Mouse (Mus musculus): ENCODE measurements around the gene Mest. TPM values are rescaled to one million over a fixed set of nuclear protein-coding genes. Genes with fewer than 3 reads are reported as not detected.

Mest gene
- total RNA-seq, 2 experiments from 2014 or later = 120 to 124 TPM

DNA sequence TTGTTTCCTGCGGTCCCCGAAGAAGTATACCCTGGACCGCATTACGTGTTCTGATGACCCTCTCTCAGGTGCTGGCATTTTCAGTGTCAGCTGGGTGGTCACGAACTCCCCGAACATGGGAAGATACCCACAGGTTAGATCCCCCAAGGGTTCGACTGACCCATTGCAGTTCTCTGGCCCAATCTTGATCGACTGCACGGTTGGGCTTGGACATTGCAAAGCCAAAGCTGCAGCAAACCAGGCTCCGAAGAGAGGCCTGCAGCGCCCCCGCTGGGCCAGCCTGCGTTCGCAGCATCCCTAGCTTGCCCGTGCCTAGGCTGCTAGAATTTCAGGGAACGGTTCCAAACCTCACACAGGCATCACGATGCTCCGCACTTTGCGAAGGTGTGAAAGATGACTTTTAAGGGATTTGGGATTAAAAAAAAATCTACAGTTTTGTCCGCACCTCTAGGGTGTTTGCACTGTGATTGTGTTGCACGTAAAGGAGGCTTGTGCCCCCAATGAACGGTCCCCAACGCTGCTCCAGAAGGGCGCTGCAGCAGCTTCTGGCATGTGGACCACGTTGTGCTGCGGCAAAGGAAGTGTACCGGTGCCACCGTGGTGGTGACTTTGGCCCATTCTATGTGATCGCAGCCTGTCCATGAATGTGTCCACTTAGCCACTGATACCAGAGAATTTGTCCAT is 13.7 kb downstream of the Mest start:
- peak; percentile 62 to 80 for DNase-seq (ENCODE audit: low spot score in 2 of 2)
- intact Hi-C loops (cut with DNase I) = loop anchor here (1.0 kb wide), 2 partner anchors 278 to 334 kb away; no protein-coding TSS in a partner anchor

GRCm38 (mm10) chr6:30737548-30738463 is 14.5 kb downstream of the Mest start:
- intact Hi-C loops (cut with DNase I) = loop anchor here (1.0 kb wide), 2 partner anchors 279 to 335 kb away; no protein-coding TSS in a partner anchor
- peak; percentile 76 to 82 for DNase-seq (ENCODE audit: low spot score in 2 of 2)

DNA sequence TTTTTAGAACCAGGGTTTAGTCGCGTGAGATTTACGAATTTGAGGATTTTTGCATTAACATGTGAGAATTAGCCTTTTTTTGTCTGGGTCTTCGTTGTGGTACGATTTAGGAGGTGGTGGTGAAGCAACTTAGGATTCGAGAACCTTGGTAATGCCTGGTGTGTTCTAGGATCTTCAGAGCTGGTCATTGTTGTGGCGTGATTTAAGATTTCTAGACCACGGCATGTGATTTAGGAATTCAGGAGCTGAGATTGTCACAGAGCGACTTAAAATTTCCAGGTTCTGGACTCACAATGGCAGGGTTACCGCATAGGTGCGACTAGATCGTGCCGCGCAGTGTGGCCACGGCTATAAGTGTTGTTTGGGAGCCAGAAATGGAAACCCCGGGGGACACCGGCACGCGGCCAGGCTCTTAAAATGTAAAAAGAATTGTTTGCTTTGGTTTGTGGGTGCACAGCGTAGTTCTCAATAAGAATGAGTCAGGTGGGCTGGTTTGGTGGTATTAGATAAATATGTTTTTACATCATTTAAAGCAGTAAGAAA is 15.2 kb downstream of the Mest start:
- DNase-seq (ENCODE audit: low spot score in 2 of 2) = no peak
- intact Hi-C loops (cut with DNase I) = no loop called here

GRCm38 (mm10) chr6:30739177-30739747 is 15.9 kb downstream of the Mest start:
- peak; percentile 36 to 55 for DNase-seq (ENCODE audit: low spot score in 2 of 2)
- intact Hi-C loops (cut with DNase I) = no loop called here

DNA sequence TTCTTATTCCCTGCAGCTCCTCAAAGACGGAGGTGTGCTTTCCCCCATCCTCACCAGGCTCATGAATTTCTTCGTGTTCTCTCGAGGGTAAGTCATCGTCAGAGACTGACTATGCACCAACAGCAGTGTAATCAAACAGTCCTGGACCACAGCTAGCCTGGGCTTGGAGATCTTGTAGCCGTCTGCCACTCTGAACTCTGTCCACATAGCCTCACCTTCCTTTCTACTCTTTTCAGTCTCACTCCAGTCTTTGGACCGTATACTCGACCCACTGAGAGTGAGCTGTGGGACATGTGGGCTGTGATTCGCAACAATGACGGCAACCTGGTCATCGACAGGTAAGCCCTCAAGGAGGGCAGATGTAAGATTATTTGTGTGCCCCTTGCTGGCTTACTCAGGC is 21.5 kb downstream of the Mest start:
- intact Hi-C loops (cut with DNase I) = no loop called here
- DNase-seq (ENCODE audit: low spot score in 2 of 2) = no peak

DNA sequence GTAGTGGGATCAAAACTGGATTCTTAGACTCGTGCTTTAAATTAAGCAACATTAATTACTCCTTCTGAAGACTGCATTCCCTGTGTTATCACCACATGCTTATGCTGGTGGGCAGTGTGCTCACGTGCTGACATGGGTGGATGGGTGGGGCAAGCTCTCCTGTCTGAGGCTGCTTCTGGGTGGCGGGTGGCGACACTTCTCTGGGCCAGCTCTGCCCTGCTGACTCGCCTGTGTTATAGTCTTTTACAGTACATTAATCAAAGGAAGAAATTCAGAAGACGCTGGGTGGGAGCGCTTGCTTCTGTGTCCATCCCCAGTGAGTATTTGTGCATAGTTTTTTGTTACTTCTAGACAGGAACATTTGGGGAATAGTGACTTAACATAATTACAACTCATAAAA is 22.2 kb downstream of the Mest start:
- intact Hi-C loops (cut with DNase I) = no loop called here
- DNase-seq (ENCODE audit: low spot score in 2 of 2) = no peak

DNA sequence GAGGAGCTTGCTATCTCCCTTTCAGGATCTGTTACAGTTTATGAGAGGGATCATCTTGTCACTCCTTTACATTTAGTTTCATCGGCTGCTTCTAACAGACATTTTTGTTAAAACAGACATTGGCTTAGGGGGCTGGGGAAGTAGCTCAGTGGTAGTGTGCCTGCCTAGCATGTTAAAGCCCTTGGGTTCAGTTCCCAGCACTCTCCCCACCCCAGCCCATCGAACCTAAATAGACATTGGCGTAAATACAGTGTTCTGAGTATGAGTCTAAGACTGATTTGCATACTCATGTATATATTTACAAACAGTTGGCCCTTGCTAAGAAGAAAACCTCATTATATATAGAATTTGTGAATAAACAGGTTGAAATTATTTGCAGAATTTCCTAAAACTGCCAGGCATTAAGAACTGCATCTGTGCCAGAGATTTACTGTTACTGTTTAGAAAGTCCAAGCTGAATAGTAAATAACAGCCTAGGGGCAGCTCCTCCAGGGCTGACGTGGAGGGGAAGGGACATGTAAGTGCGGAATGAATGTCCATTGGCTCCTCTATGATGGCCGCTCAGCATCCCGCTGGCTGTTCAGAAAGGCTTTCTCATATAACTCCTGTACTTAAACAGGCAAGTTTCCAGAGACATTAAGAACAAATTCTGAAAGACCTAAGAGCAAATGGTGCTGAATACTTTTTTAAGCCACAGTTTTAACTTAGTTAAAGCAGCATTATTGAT is 24.4 kb downstream of the Mest start:
- intact Hi-C loops (cut with DNase I) = no loop called here
- no peak for DNase-seq (ENCODE audit: low spot score in 2 of 2)

- intact Hi-C loops (cut with DNase I) = no loop called here
- DNase-seq (ENCODE audit: low spot score in 2 of 2) = peak in 1 of 2 experiments; percentile 37
Observed at GRCm38 (mm10) chr6:30748358-30748910, 25.1 kb downstream of the Mest start.

DNA sequence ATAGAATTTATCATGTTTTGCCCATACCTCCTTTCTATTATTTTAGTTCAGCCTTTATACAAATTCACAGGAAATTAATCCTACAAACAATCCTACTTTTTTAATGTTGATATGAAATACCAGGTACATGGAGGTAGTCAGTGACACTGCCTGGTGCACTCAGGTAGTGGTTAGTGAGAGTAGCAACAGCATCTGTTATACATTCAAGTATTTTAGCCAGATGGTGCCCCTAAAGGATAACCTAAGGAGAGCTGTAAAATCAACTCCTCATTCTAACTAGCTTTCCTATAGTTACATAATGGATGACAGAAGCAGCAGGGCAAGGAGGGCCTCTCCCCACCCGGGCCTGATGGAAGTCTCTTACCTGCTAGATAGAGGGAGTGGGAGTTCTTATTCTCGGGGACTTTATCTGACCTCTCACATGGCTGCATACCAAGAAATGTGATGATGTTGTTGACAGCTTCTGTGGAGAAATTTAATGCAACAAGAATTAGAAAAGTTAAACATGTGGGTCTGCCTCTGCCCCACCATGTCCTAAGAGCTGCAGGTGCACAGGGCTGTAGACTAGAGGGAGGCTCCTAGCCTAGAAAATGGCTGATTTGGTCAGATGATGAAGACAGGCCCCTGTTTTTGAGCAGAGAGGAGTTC is 25.8 kb downstream of the Mest start:
- DNase-seq (ENCODE audit: low spot score in 2 of 2) = no peak
- intact Hi-C loops (cut with DNase I) = no loop called here

- intact Hi-C loops (cut with DNase I) = no loop called here
- no peak for DNase-seq (ENCODE audit: low spot score in 2 of 2)
Observed at GRCm38 (mm10) chr6:30749892-30750291, 26.5 kb downstream of the Mest start.

DNA sequence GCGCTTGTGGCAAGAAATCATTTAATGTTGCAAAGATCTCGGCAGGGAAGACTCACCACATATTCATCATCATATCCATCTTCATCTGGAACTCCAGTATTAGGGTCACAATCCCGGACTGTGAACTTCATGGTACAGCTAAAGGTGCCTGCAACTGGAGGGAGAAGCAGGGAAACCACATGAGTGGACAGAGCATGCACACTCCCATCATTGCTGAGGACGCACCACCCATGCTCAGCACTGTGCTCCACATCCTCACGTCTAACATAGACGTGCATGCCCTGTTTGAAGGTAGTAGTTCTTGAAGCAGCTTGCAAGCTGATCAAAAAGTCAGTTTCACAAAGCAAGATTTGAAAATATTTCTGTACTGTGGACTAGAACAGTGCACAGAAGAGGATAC is 27.1 kb downstream of the Mest start:
- intact Hi-C loops (cut with DNase I) = no loop called here

GRCm38 (mm10) chr6:30751209-30751608 is 27.9 kb downstream of the Mest start:
- DNase-seq (ENCODE audit: low spot score in 2 of 2) = no peak
- intact Hi-C loops (cut with DNase I) = no loop called here

More for the DNA sequence above, 27.1 kb downstream of the Mest start:
- no peak for DNase-seq (ENCODE audit: low spot score in 2 of 2)

Small RNA genes lying within 50 kb of the gene (microRNA-seq; reads per million reads assigned to microRNA genes)
- 2,812 to 3,832 reads per million in 2 experiments for gene Mir335

Other genes starting within 250 kb of the Mest start
- 10 to 100 TPM; 17.4 to 20.1 TPM for gene Tmem209, start 213.8 kb upstream of the Mest start, total RNA-seq (2021)
- under 1 TPM; 0.50 to 0.96 TPM for gene Ssmem1, start 213.7 kb upstream of the Mest start, total RNA-seq (2021)
- 1 to 10 TPM; 2.2 to 2.3 TPM for gene Cpa2, start 182.0 kb upstream of the Mest start, total RNA-seq (2021)
- under 1 TPM; 0.16 to 0.18 TPM for gene Cpa4, start 155.2 kb upstream of the Mest start, total RNA-seq (2021)
- not detected for gene Cpa5, start 112.5 kb upstream of the Mest start, total RNA-seq (2021)
- not detected for gene Cpa1, start 84.3 kb upstream of the Mest start, total RNA-seq (2021)
- gene Cep41, start 29.8 kb upstream of the Mest start, total RNA-seq (2021) = 1 to 10 TPM; 7.5 to 8.1 TPM
- gene Copg2, start 173.2 kb downstream of the Mest start, total RNA-seq (2021) = 10 to 100 TPM; 71.5 to 74.2 TPM
- not detected for gene Tsga13, start 192.0 kb downstream of the Mest start, total RNA-seq (2021)
- under 1 TPM; 0.48 to 0.53 TPM for gene Klf14, start 235.5 kb downstream of the Mest start, total RNA-seq (2021)